Mouse (Mus musculus) kidney, adult 9 months (tissue): ENCODE results near the gene Clp1.
"Not testable (repeated sequence)": the region's sequence is repeated elsewhere in the genome, so short reads cannot be mapped to it uniquely, and the experiment has no call there.

ENCODE experiments used
- DNase-seq: peaks from one replicate; pipeline ENCODE4 v3.0.0; 2022

The Clp1 gene

GRCm38 (mm10) chr2:84738271-84738911 lies 11.2 kb upstream of the Clp1 start:
- DNase-seq, result peak; percentile 85

- no peak for DNase-seq
Observed at GRCm38 (mm10) chr2:84737451-84737925, 10.3 kb upstream of the Clp1 start.

GRCm38 (mm10) chr2:84736312-84737161 lies 9.4 kb upstream of the Clp1 start:
- no peak for DNase-seq

GRCm38 (mm10) chr2:84735346-84735920 lies 8.3 kb upstream of the Clp1 start:
- no peak for DNase-seq

- no peak for DNase-seq
Observed at GRCm38 (mm10) chr2:84734919-84735318, 7.8 kb upstream of the Clp1 start.

- DNase-seq, result no peak
Observed at GRCm38 (mm10) chr2:84734351-84734864, 7.3 kb upstream of the Clp1 start.

- no peak for DNase-seq
Observed at GRCm38 (mm10) chr2:84733579-84734300, 6.6 kb upstream of the Clp1 start, which contains the start of gene Ypel4. Ypel4 (plus strand) TSS chr2:84734058.

GRCm38 (mm10) chr2:84732394-84732793 lies 5.2 kb upstream of the Clp1 start:
- DNase-seq, result no peak

- peak; percentile 64 for DNase-seq
Observed at GRCm38 (mm10) chr2:84731206-84731605, 4.1 kb upstream of the Clp1 start.

GRCm38 (mm10) chr2:84728191-84728590 lies 1.0 kb upstream of the Clp1 start:
- DNase-seq, result not testable (repeated sequence)

- no peak for DNase-seq
Observed at GRCm38 (mm10) chr2:84726716-84727115, 434 bp downstream of the Clp1 start.

- no peak for DNase-seq
Observed at GRCm38 (mm10) chr2:84725770-84726169, 1.4 kb downstream of the Clp1 start.

GRCm38 (mm10) chr2:84723856-84724255 lies 3.3 kb downstream of the Clp1 start:
- no peak for DNase-seq

GRCm38 (mm10) chr2:84721182-84721581 lies 6.0 kb downstream of the Clp1 start:
- DNase-seq, result no peak

GRCm38 (mm10) chr2:84720718-84721117 lies 6.4 kb downstream of the Clp1 start:
- no peak for DNase-seq

GRCm38 (mm10) chr2:84717357-84717756 lies 9.8 kb downstream of the Clp1 start:
- DNase-seq, result no peak

GRCm38 (mm10) chr2:84716423-84717355 lies 10.5 kb downstream of the Clp1 start:
- DNase-seq, result no peak

- DNase-seq, result peak; percentile 96
Observed at GRCm38 (mm10) chr2:84715562-84716361, 11.4 kb downstream of the Clp1 start.

- DNase-seq, result peak; percentile 99
Observed at GRCm38 (mm10) chr2:84714811-84715561, 12.2 kb downstream of the Clp1 start, which contains the start of gene Zdhhc5. Zdhhc5 (minus strand) TSS chr2:84715180.

- no peak for DNase-seq
Observed at GRCm38 (mm10) chr2:84714422-84714810, 12.7 kb downstream of the Clp1 start.
